Mouse (Mus musculus): ENCODE results near the gene Hes7.

- TF ChIP-seq POLR2A (IDR thresholded peaks at IDR 0.05; ENCODE audit: low read depth, low read length) (no peak), CTCF (conservative IDR thresholded peaks at IDR 0.05; ENCODE audit: insufficient read depth, insufficient read length, low read depth, low read length) (no peak)
Observed at GRCm38 (mm10) chr11:69072234-69072633, 48.0 kb upstream of the Hes7 start.

Data from kidney, adult 2 months (tissue).